12 mouse cellular contexts compared by ENCODE assay signal in genomic region chr3:85310401-85310989, GRCm38 (mm10).
DNase-seq lines count a peak whose midpoint lies in the region.
"Had no signal": no experiment of that assay in that cellular context is flagged by ENCODE, and none has a peak within 500 bp of the region (broad histone marks: within the 10 kb centered on the region; RNA-seq: fewer than 3 reads in every experiment).

No protein-coding gene starts in this region.

- intact Hi-C loops in left cerebral cortex, postnatal 4 days (cut with DNase I) = no loop called here
- intact Hi-C loops in left cerebral cortex, postnatal 25 days (cut with DNase I) = loop anchor here (1.0 to 10.0 kb wide), 12 partner anchors 45 to 373 kb away; no protein-coding TSS in a partner anchor

- DNase-seq in left cerebral cortex, adult 11 months (ENCODE audit: low spot score) = peak; percentile 73
- DNase-seq in left cerebral cortex, postnatal 4 days = no peak
- DNase-seq in frontal cortex, postnatal 10 days (ENCODE audit: low spot score in 2 of 2) = peak; percentile 27 to 53
- peak; percentile 72 to 97 for DNase-seq in left cerebral cortex, postnatal 25 days (ENCODE audit: low spot score in 2 of 2)
- no peak for DNase-seq in natural killer cell, adult 2 months (ENCODE audit: low spot score in 2 of 2)
- DNase-seq in urinary bladder, postnatal 25 days (ENCODE audit: low spot score) = no peak
- DNase-seq in gastrocnemius, postnatal 10 days = no peak
- DNase-seq: adrenal gland, adult 2 months; cerebellum, adult 18-20 months; gastrocnemius, postnatal 14 days; kidney, adult 11 months; kidney, postnatal 14 days had no signal

Comparison
In these comparisons a context has a peak if more than half of its experiments do, and no peak if none do; other contexts are left out.
1. DNase-seq: peak in left cerebral cortex, adult 11 months (single experiment), frontal cortex, postnatal 10 days (2 of 2) and left cerebral cortex, postnatal 25 days (2 of 2); none in left cerebral cortex, postnatal 4 days (single experiment), natural killer cell, adult 2 months (0 of 2), urinary bladder, postnatal 25 days (single experiment) and gastrocnemius, postnatal 10 days (single experiment).